Comparison of ENCODE assay signal across 8 mouse cellular contexts in genomic region chr16:91860471-91861125, GRCm38 (mm10).
DNase-seq lines count a peak whose midpoint lies in the region; ATAC-seq lines count a peak whose summit lies in the region.

No protein-coding gene starts in this region.

- H3K36me3 ChIP-seq in heart, embryonic 13.5 days, result peaks cover 50% of the 10 kb centered on the region
- H3K36me3 ChIP-seq in hindbrain, embryonic 16.5 days (ENCODE audit: control insufficient read depth, insufficient read depth, low read length), result peaks cover 12% of the 10 kb centered on the region; the same call in 1 of the 2 replicates
- peaks cover 47% of the 10 kb centered on the region for H3K36me3 ChIP-seq in limb, embryonic 15.5 days

- 0 out of 2 replicates have a peak overlapping the region, but pooled peaks have one; percentile 1 for H3K9ac ChIP-seq in heart, embryonic 13.5 days
- H3K9ac ChIP-seq in hindbrain, embryonic 16.5 days (ENCODE audit: low read depth, low read length), result no peak overlapping the region
- no peak overlapping the region for H3K9ac ChIP-seq in limb, embryonic 15.5 days

- 40% methylated on average over 14 of the region's 14 CpGs for WGBS in heart, embryonic 13.5 days
- WGBS in hindbrain, embryonic 16.5 days, result 45% methylated on average over 14 of the region's 14 CpGs
- 27% methylated on average over 14 of the region's 14 CpGs for WGBS in limb, embryonic 15.5 days

- H3K9me3 ChIP-seq in heart, embryonic 13.5 days, result no peaks in the 10 kb centered on the region
- H3K9me3 ChIP-seq in hindbrain, embryonic 16.5 days (ENCODE audit: control insufficient read depth, low read length), result no peaks in the 10 kb centered on the region
- no peaks in the 10 kb centered on the region for H3K9me3 ChIP-seq in limb, embryonic 15.5 days

- peak overlapping the region; percentile 80 for H3K27ac ChIP-seq in heart, embryonic 13.5 days (replicated peaks)
- H3K27ac ChIP-seq in hindbrain, embryonic 16.5 days (ENCODE audit: low read depth, low read length), result peak overlapping the region; percentile 62
- peak overlapping the region; percentile 82 for H3K27ac ChIP-seq in limb, embryonic 15.5 days

- H3K4me2 ChIP-seq in heart, embryonic 13.5 days, result peak overlapping the region; percentile 41
- no peak overlapping the region for H3K4me2 ChIP-seq in hindbrain, embryonic 16.5 days (ENCODE audit: low read length)
- H3K4me2 ChIP-seq in limb, embryonic 15.5 days, result no peak overlapping the region

- no peaks in the 10 kb centered on the region for H3K27me3 ChIP-seq in heart, embryonic 13.5 days (replicated peaks)
- no peaks in the 10 kb centered on the region for H3K27me3 ChIP-seq in hindbrain, embryonic 16.5 days (replicated peaks; ENCODE audit: control insufficient read depth, insufficient read depth, low read length)
- no peaks in the 10 kb centered on the region for H3K27me3 ChIP-seq in limb, embryonic 15.5 days

- DNase-seq in heart, postnatal 4 days, result no peak
- peak; percentile 89 for DNase-seq in adipocyte (ENCODE audit: low spot score)
- no peak for DNase-seq in cerebellum, adult 18-20 months
- DNase-seq in left cerebral cortex, adult 11 months (ENCODE audit: low spot score), result no peak
- DNase-seq in spleen, postnatal 14 days (ENCODE audit: low spot score in 2 of 2), result no peak

- no peak for ATAC-seq in heart, embryonic 13.5 days (ENCODE audit: extremely low read depth, insufficient number of reproducible peaks, low FRiP score, low TSS enrichment)
- ATAC-seq in hindbrain, embryonic 16.5 days, result peak; percentile 57; the same call in 1 of the 2 replicates
- peak; percentile 64 for ATAC-seq in limb, embryonic 15.5 days (ENCODE audit: insufficient number of reproducible peaks, low FRiP score, low TSS enrichment, low read depth)

- peaks cover 64% of the 10 kb centered on the region for H3K4me1 ChIP-seq in heart, embryonic 13.5 days
- peaks cover 10% of the 10 kb centered on the region for H3K4me1 ChIP-seq in hindbrain, embryonic 16.5 days (ENCODE audit: control insufficient read depth, insufficient read depth, low read depth, low read length)
- H3K4me1 ChIP-seq in limb, embryonic 15.5 days, result peaks cover 42% of the 10 kb centered on the region

- no peak overlapping the region for H3K4me3 ChIP-seq in heart, embryonic 13.5 days
- no peak overlapping the region for H3K4me3 ChIP-seq in hindbrain, embryonic 16.5 days (ENCODE audit: low read length)
- H3K4me3 ChIP-seq in limb, embryonic 15.5 days, result no peak overlapping the region
